Mouse (Mus musculus) lung, adult 2 months (tissue): ENCODE measurements at regions not wholly inside any gene's neighbourhood (a gene's known extent, or its start where the extent isn't known, plus 50 kb on each side); places are given as distances from the start of the nearest gene placed in this dataset.

Experiments
- CTCF ChIP-seq: fragments of 200-500 bp; IDR thresholded peaks from 2 replicates; pipeline ENCODE4 v1.5.1; 2011; ENCODE audit warnings: mild to moderate bottlenecking, low read length, control low read depth; ENCODE audit not compliant: insufficient read depth
- POLR2A ChIP-seq: fragments of 200-500 bp; IDR thresholded peaks from 2 replicates; pipeline ENCODE4 v1.6.1; 2011; ENCODE audit warnings: low read depth, mild to moderate bottlenecking, control low read depth, low read length, borderline replicate concordance; ENCODE audit errors: extremely low read depth

GRCm38 (mm10) chr8:39833251-39833650, 841.6 kb upstream of the Adam24 start:
- TF ChIP-seq CTCF (no peak), POLR2A (no peak)
